Mouse (Mus musculus) ES-Bruce4 (cell line): ENCODE results near the gene Rnf187.

Experiments
- CTCF ChIP-seq: IDR thresholded peaks from one replicate; pipeline ENCODE4 v1.8.1; 2011; ENCODE audit warnings: low read depth, low read length
- EP300 ChIP-seq: IDR thresholded peaks from 2 replicates; pipeline ENCODE4 v1.6.1; 2011; ENCODE audit warnings: low read depth, low read length; ENCODE audit not compliant: insufficient read depth

DNA sequence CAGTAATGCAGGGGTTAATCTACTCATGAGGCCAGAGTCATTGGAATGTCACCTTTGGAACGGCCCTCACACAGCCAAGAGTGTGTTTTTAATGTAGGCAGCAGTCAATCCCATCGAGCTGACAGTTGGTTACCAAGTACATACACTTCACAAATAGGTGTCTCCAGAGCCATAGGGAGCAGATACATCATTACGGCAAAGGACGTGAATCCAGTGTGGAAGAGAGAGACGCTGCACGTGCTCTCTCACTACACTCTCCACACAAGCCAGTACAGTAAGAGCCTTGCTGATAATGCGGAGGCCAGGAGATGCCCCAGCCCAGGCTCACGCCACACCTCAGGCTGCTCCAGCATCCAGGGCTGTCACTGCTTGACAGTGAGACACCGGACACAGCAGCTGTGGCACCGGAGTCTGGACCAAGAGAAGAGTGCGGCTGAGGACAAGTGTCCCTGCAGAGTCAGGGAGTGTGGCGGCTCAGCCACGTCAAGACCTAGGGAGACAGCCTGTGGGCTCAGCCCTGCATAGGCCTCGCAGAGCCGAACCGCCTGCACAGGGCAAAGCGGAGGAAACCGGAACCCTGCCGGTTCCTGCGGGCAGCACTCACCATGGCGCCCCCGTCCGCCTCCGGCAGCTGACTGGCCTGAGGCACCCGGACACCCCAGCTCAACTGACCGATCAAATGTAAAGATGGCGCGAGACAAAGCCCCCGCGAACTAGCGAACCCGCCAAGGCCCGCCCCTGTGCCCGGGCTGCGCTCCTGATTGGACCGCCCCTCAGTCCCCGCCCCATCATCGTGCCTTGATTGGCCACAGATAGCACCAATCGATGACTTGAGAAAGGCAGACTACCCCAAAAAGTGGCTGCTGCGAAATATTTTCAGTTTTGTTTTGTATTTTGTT is 35.0 kb downstream of the Rnf187 start, which contains the start of gene Zfp39:
- no peak for TF ChIP-seq CTCF
- no peak for TF ChIP-seq EP300
